Mouse (Mus musculus): ENCODE results near the gene Ttc23. TPM values are rescaled to one million over a fixed set of nuclear protein-coding genes. Genes with fewer than 3 reads are reported as not detected.

The Ttc23 gene
- polyA plus RNA-seq (2015; fragmentation: Illumina TruSeq; extraction: RNeasy Lipid Tissue Mini Kit (QIAGEN cat#74804); ENCODE audit: insufficient read depth, low replicate concordance) = 11.5 TPM

DNA sequence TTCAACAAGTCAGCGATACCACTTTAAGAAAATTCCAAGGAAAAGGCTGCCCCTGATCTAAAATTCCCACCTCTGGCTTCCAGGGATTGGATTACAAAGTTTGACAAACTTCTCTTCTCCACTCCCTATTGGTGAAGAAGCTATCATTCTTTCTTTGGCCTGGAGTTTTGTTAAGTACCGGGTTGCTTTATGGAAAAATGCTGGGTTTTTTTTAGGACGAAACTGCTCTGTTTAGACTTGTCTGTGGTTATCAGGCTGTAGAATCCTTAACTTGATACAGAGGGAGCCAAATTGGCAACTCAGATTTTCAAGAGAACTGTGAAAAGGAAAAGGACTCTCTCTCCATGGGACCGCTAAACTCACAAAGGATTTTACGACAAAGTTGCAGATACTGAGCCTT is at the start of gene Ttc23:
TSS of gene Ttc23 (plus strand) at position 134 of the 400 bp plus-strand sequence.

DNA sequence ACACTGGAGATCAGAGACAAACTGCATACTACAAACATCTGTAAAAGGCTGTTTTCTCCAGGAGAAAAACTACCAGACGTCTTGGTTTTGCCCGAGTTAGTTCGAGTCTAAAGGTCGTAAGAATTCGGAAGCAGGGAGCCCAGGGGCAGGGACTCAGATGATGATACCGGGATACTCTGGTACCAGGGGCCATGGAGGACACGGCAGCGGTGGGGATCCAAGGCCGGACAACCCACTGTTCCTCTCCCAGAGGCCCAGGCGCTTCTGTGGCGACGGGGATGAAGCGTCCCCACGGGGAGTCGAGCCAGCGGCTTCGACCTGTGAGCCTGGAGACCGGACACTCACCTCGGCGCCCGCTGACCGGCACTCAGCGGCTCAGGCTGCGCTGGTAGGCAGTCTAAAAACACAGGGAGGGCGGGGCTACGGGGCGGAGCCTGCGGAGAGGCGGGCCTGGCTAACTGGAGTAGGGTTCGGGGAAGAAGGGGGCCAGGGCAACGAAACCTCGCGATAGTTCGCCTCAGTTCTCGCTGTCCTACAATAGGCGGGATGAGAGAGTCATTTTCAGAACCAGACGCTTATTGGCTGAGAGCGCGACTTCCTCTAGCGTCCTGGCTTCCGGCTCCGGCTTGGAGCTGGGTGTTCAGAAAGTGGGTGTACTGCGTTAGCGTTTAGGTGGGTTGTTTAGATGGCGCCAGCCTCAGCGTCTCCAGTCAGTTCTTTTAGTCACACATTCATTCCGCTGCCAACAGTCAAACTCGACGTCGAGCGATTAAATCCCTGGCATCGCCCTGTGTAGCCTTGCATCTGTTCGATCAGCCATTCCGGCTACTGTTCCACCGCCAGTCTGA is 2.2 kb upstream of the Ttc23 start, which contains the start of gene Lrrc28:
TSS of gene Lrrc28 (minus strand) at position 436 of the 848 bp plus-strand sequence.

DNA sequence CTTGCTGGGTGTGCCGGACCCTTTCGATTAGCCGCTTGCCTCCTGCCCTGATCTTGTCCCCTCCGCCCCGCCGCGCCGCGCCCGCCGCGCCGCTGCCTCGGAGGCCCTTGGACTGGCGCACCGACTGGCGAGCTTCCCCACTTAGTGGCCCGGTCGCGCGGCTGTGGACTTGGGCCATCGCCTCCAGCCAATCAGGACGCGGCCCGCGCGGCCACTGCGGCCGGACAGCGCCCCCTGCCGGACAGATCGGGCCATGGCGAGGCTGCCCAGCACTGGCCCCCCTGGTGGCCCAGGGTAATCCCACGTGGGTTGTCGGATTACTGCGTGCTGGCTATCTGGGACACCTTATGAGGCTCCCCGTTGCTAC is 112.4 kb downstream of the Ttc23 start, which contains the start of gene Synm:
TSS of gene Synm (minus strand) at position 114 of the 367 bp plus-strand sequence.

Other genes starting within 250 kb of the Ttc23 start
- gene Lrrc28, start 2.1 kb upstream of the Ttc23 start, polyA plus RNA-seq (2015; fragmentation: Illumina TruSeq; extraction: RNeasy Lipid Tissue Mini Kit (QIAGEN cat#74804); ENCODE audit: insufficient read depth, low replicate concordance) = 16.7 TPM
- 3.6 TPM for gene Synm, start 112.3 kb downstream of the Ttc23 start, polyA plus RNA-seq (2015; fragmentation: Illumina TruSeq; extraction: RNeasy Lipid Tissue Mini Kit (QIAGEN cat#74804); ENCODE audit: insufficient read depth, low replicate concordance)